Mouse (Mus musculus): Measurements from ENCODE around the gene Txndc16. TPM values are rescaled to one million over a fixed set of nuclear protein-coding genes. Genes with fewer than 3 reads are reported as not detected.

The Txndc16 gene
- total RNA-seq, 2 experiments from 2014 or later, result 63.3 to 70.8 TPM

DNA sequence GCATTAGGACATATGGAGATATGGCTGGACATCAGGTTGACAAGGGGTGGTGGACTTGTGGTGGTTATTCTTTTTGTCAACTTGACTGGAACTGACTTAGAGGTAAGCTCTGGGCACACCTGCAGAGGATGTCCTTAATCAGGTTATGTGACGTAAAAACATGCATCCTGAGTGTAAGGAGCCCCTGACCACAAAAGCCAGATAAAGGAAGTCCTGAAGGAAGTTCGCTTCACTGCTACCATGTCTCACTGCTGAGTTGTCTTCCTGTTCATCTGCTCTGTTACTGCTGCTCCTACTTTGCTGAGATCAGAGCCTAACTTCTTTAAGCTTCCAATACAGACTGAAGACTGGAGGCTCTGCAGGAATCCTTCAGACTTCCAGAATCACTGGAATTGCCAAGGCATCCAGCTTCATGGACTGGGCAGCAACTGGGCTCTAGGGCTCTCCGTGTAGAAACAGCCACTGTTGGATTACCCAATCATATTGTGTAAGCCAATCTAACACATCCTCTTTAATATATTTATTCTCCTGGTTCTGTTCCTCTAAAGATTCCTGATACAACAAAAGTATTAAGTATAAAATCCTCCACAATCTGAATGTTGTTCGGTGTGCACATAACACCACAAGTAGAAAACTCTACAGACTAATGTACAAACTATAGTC, 64.5 kb downstream of the Txndc16 start:
- no peak for DNase-seq (ENCODE audit: extremely low spot score in 1 of 2, low spot score in 1 of 2)

DNA sequence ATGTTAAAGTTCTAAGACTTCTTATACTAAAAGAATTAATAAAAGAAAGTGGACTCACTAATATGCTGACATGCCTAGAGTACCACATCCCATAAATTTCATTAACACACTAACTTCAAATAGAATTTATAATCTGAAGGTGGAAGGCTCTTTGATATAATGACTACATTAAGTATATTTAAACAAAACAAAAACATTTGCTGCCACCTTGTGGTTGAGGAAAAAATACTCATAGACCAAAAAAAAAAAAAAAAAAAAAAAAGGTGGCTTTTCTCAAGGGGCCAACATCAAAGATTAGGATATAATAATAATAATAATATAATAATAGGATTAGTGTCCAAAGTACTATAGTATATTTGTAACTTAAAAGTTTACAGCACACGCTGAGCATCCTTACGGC, 66.9 kb downstream of the Txndc16 start:
- no peak for DNase-seq (ENCODE audit: extremely low spot score in 1 of 2, low spot score in 1 of 2)

DNA sequence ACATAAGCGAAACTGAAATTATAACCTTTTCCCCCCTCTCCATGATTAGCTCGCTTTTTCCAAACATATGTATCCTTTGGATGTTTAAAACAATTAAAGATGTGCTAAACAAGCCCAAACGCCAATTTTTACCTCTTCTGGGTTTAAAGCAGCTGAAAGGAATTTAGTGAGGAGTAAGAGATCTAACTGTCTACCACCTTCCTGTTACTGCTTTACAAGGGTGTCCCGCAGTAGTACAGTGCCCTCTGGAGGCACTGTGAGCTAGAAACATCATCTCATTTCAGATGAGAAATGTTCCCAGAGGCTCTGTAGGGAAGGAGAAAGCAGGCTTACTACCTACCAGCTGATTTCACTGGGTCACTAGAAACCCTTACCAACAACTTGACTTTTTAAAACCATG, 77.6 kb downstream of the Txndc16 start:
- DNase-seq (ENCODE audit: extremely low spot score in 1 of 2, low spot score in 1 of 2), result peak in 1 of 2 experiments; percentile 28

DNA sequence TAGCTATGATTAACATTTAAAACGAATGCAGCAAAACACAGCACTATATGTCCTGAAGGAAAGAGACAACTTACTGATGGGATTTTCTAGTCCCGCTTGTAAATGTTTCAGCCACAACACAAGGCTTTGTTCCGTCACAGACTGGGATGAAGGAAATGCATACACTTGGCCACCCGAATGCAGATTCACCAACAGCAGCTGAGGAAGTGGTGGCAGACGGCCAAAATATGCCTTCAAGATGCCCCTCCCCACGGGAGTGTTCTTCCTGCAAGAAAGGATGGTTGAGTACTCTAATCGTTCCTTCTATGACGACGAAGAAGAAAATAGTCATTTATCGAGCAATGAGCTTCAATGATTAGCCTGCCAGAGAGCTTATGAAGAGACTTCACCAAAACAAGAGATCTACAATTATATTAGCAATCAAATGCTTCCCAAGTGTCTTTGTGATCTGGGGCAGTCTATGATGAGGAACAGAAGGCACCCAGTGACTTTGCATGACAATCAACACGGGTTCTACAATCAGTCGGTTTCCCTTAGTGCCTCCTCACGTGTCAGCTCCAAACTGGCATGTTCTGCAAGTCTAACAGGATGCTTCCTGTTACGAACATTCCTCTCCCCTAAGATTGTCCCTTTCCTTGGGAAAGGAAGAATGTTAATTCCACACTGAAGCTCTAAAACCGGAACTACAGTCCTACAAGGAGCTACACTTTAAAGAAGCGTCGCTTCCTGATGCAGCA, 79.6 kb downstream of the Txndc16 start:
- peak in 1 of 2 experiments; percentile 15 for DNase-seq (ENCODE audit: extremely low spot score in 1 of 2, low spot score in 1 of 2)

DNA sequence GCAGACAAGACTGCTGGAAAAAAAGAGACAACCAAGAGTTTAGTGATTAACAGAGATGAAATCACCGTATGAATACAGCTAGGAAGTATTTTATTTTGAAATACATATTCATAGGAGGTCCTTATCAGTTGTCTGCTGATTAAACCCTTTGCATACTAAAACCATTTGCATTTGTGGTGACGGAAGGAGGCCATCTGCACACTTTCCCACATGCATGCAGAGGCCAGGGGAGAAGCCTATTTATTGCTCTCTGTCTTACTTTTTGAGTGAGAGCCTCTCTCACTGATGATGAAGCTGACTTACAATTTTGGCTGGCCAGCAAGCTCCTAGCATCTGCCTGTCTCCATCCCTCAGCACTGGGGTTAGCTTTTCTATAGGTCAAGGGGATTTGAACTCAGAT, 84.2 kb downstream of the Txndc16 start:
- no peak for DNase-seq (ENCODE audit: extremely low spot score in 1 of 2, low spot score in 1 of 2)

DNA sequence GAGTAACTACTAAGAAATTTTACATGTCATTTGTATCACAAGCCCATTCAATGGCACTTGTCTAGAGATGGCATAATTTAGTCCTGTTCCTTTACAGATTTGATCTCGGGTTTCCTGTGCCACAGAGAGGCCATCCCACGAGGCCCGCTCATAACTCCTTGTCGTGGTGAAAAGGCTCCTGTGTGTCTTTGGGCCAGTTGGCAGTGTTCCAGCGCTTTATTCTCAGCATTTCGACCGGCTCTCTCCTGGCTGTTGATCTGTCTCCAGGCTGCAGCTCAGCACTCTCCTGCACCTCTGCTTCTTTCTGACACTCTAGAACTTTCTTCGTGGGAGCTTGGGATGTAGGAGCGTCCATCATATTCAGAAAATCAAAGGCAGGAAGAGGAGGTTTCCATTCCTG, 84.6 kb downstream of the Txndc16 start:
- DNase-seq (ENCODE audit: extremely low spot score in 1 of 2, low spot score in 1 of 2), result no peak

DNA sequence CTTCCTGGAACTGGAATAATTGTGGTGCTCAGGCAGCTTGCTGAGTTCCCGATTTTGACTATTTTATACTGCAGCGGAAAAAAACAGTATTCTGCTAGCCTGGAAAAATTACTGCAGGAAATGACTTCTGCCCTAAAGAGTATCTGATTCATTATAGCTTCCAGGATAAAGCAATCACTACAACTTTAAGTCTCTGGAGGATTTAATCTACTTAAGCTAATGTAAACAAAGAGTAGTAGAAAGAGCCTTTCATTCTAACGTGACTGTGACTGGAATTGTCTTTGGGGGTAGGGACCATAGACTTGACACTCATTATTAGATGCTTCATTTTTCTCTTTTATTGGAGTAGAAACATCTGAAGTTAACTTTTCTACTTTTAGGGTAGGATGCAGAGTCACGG, 101.8 kb downstream of the Txndc16 start:
- DNase-seq (ENCODE audit: extremely low spot score in 1 of 2, low spot score in 1 of 2), result no peak

DNA sequence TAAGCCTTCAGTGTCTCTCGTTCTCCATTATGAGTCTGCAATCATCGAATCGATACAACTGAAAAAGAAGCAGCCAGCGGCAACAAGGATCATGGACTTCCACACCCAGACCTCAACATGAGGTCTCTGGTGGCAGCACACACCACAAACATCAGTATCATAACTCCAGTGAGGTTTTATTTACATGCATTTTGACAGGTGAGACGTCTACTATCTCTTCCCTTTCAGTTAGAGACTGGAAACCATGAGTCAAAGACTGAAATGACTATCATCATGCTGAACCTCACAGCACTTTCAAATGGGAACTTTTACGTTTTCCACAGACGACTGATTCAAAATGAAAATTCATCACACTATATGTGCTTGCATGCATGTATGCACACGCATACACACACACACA, 117.9 kb downstream of the Txndc16 start:
- DNase-seq (ENCODE audit: extremely low spot score in 1 of 2, low spot score in 1 of 2), result no peak

DNA sequence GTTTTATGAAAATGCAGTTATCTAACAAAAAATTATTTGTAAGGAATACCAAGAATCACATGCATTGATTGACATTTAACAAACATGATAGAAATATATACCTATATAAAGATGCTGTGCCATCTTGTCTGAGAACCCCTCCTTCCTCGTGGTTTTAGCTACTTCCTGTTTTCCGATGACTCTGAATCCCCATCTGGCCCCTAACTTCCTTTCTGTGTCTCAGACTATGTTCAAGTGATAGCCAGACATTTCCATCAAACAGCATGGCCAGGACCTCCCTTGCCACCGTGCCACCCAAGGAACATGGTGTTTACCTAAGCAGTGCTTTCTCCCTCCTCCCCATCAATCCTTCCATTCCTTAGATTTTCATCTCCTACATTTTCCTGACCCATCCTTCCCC, 127.8 kb downstream of the Txndc16 start:
- DNase-seq (ENCODE audit: extremely low spot score in 1 of 2, low spot score in 1 of 2), result no peak

DNA sequence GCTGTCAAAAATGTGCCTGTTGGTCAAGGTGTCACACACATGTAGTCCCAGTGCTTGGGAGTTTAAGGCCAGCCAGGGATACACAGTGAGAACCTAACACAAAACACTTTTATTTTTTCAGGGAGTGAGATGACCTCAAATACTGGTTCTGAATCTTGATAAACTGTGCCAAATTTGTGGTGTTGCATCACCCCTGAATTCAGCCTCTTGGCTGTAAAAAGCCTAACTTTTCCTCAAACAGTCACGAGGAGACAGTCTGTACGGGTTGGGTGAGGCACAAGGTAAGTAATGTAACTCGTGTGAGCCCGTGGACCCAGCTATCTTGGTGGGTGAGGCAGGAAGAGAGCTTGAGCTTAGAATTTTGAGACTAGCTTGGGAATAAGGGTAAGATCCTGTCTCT, 130.1 kb downstream of the Txndc16 start:
- DNase-seq (ENCODE audit: extremely low spot score in 1 of 2, low spot score in 1 of 2), result no peak

DNA sequence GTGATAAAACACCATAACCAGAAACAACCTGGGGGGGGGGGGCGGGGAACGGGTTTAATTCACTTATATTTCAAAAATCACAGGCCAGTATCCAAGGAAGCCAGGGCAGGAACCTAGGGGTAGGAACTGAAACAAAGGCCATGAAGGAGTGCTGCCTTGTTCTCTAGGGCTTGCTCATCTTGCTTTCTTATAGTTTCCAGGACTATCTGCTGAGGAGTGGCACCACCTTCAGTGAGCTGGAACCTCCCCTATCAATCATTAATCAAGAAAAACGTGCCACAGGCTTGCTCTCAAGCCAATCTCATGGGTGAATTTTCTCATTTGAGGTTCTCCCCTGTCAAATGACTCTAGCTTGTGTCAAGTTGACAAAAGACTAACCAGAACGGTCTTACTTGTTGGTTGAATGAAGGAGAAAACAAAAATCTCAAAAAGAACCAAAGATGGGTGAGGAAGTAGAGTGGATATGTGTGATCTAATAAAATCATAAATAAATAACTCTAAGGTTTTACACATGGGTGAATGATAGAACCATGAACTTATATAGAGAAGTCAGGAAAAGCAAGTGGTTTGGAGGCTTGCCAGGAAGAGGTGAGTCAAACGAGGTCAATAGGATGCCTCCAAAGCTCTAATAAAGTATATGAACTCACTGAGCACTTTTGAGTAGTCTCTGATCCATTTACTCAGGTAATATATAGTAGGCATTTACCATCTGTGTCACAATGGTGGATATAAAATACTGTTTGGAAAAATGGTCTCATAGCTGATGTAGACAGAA, 134.3 kb downstream of the Txndc16 start:
- DNase-seq (ENCODE audit: extremely low spot score in 1 of 2, low spot score in 1 of 2), result no peak

DNA sequence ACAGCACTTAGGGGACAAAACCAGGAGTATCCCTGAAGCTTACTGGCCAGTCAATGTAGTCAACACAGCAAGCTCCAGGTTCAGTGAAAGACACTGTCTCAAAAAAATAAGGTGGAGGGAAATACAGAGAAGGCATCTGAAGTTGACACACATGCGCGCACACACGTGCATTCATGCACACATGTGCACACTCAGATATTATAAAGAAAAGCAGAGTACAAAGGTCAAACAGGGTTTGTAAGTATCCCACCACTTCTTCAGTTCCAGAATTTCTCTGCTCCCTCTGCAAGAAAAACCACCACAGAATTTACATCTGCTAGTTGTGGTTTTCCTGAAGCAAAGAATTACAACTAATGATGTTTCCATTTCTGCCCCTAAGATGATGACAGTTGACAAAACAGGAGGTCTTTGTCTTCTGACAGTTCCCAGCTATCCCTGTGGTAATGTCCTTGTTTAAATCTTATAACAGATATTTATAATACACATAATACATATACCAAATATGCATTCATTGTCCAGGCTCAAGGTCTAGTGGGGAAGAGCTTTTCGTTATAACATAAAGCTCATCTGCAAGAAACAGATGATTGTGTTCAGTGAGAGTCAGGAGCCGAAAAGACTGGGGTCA, 135.4 kb downstream of the Txndc16 start:
- DNase-seq (ENCODE audit: extremely low spot score in 1 of 2, low spot score in 1 of 2), result no peak

DNA sequence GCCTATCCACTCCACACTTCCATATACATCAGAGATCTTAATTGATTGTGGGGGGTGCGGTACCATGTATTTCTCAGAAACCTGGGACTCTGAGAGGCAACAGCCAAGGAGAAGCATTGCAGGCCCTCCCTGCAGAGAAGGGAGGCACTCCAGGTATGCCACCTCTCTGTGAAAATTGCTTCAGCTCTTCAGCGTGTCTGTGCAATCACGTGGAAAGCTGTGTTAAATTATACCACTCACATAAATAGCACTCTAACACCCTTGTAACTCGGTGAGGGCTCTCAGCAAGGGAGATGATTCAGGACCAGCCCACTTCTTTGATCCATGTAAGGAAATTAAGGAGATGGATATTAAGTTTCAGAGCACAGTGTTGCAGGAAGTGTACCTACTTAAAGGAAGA, 136.6 kb downstream of the Txndc16 start:
- DNase-seq (ENCODE audit: extremely low spot score in 1 of 2, low spot score in 1 of 2), result no peak

Other genes with a start within 250 kb of the Txndc16 start
- gene Ptger2, start 232.1 kb downstream of the Txndc16 start, total RNA-seq (2021), result under 1 TPM; 0.22 to 0.23 TPM
- gene Gpr137c, start 611 bp downstream of the Txndc16 start, total RNA-seq (2021), result 10 to 100 TPM; 23.2 to 23.9 TPM
- 10 to 100 TPM; 30.4 to 34.5 TPM for gene Ero1l, start 98.4 kb upstream of the Txndc16 start, total RNA-seq (2021)
- 10 to 100 TPM; 94.3 to 95.2 TPM for gene Psmc6, start 109.5 kb upstream of the Txndc16 start, total RNA-seq (2021)
- gene Styx, start 130.8 kb upstream of the Txndc16 start, total RNA-seq (2021), result 10 to 100 TPM; 15.0 to 16.8 TPM
- gene Gnpnat1, start 184.6 kb upstream of the Txndc16 start, total RNA-seq (2021), result 10 to 100 TPM; 11.8 to 17.1 TPM

All from layer of hippocampus, postnatal 25 days (tissue).